Mouse (Mus musculus): ENCODE measurements at regions not wholly inside any gene's neighbourhood (a gene's known extent, or its start where the extent isn't known, plus 50 kb on each side); places are given as distances from the start of the nearest gene placed in this dataset.

GRCm38 (mm10) chr1:75937331-75937730 is 391.3 kb downstream of the Slc4a3 start:
- H3K36me3 ChIP-seq, result no peaks in the 10 kb centered on the region
- H3K4me1 ChIP-seq (replicated peaks), result no peaks in the 10 kb centered on the region
- DNase-seq (no peak), ATAC-seq (ENCODE audit: low read depth) (no peak)
- no peaks in the 10 kb centered on the region for H3K27me3 ChIP-seq
- H3K4me3 ChIP-seq (replicated peaks), result no peak overlapping the region
- no peak overlapping the region for H3K4me2 ChIP-seq
- H3K27ac ChIP-seq, result no peak overlapping the region
- 72% methylated on average over 5 of the region's 5 CpGs for WGBS (ENCODE audit: insufficient replicate concordance)
- no peaks in the 10 kb centered on the region for H3K9me3 ChIP-seq (replicated peaks)
- no peak overlapping the region for H3K9ac ChIP-seq

- Histone ChIP-seq H3K36me3 (no peaks in the 10 kb centered on the region), H3K9me3 (replicated peaks) (no peaks in the 10 kb centered on the region), H3K9ac (no peak overlapping the region), H3K4me1 (replicated peaks) (no peaks in the 10 kb centered on the region), H3K4me2 (no peak overlapping the region), H3K4me3 (replicated peaks) (no peak overlapping the region), H3K27me3 (no peaks in the 10 kb centered on the region), H3K27ac (no peak overlapping the region)
- no peak for ATAC-seq (ENCODE audit: low read depth)
- no peak for DNase-seq
- 72% methylated on average over 5 of the region's 5 CpGs for WGBS (ENCODE audit: insufficient replicate concordance)
Observed at GRCm38 (mm10) chr1:75946290-75946839, 400.3 kb downstream of the Slc4a3 start.

GRCm38 (mm10) chr1:75978203-75978986 is 432.3 kb downstream of the Slc4a3 start:
- WGBS (ENCODE audit: insufficient replicate concordance), result 58% methylated on average over 9 of the region's 9 CpGs
- H3K4me2 ChIP-seq, result no peak overlapping the region
- no peaks in the 10 kb centered on the region for H3K9me3 ChIP-seq (replicated peaks)

DNA sequence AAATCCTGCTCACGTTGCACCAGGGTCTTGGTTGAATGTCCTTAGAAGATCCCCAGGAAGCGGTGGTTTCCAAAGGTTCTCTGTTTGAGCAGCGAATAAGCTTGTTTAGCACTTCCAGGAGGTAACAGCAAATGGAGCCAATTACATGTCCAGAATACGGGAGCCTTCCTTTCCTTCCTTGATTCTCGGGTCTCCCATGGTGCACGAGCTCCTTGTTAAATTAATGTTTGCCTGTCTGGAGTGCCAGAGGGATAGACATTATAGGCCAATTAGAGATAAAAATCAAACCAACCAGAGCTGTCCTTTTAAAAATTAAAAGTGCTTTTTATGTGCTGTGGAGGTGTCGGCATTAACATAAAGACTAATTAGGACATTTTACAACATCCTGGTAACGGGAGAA is 437.0 kb downstream of the Slc4a3 start:
- Histone ChIP-seq H3K4me3 (replicated peaks) (no peak overlapping the region), H3K4me2 (no peak overlapping the region), H3K4me1 (replicated peaks) (no peaks in the 10 kb centered on the region), H3K27ac (no peak overlapping the region), H3K36me3 (no peaks in the 10 kb centered on the region), H3K9me3 (replicated peaks) (no peaks in the 10 kb centered on the region), H3K27me3 (no peaks in the 10 kb centered on the region), H3K9ac (no peak overlapping the region)
- 62% methylated on average over 8 of the region's 8 CpGs for WGBS (ENCODE audit: insufficient replicate concordance)
- ATAC-seq (ENCODE audit: low read depth), result no peak
- DNase-seq, result no peak

More at GRCm38 (mm10) chr1:75978203-75978986, 432.3 kb downstream of the Slc4a3 start:
- Histone ChIP-seq H3K36me3 (no peaks in the 10 kb centered on the region), H3K27me3 (no peaks in the 10 kb centered on the region), H3K4me1 (replicated peaks) (no peaks in the 10 kb centered on the region), H3K9ac (no peak overlapping the region), H3K4me3 (replicated peaks) (no peak overlapping the region), H3K27ac (no peak overlapping the region)
- no peak for DNase-seq
- ATAC-seq (ENCODE audit: low read depth), result no peak

DNA sequence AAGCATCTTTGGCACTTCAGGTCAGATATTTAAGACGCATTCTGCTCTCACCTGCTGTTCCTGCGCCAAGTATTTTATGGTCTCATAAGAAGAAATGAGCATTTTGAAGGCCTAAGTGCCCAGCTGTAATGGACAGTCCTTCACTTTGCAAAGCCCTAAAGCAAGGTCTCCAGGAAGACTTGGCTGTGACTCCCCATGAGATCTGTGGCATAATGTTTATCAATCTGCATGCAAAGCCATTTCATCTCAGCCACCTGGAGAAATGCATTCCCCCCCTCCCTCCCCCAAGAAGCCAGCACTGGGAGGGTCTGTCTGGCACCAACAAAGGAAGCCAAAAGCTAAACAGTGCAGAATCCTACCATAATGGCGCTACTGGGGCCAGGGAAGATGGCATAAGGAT is 437.4 kb downstream of the Slc4a3 start:
- no peak for ATAC-seq (ENCODE audit: low read depth)
- 71% methylated on average over 3 of the region's 3 CpGs for WGBS (ENCODE audit: insufficient replicate concordance)
- no peaks in the 10 kb centered on the region for H3K27me3 ChIP-seq
- no peak overlapping the region for H3K9ac ChIP-seq
- no peak overlapping the region for H3K4me2 ChIP-seq
- no peaks in the 10 kb centered on the region for H3K9me3 ChIP-seq (replicated peaks)
- no peak overlapping the region for H3K27ac ChIP-seq
- no peaks in the 10 kb centered on the region for H3K36me3 ChIP-seq
- no peak for DNase-seq
- H3K4me3 ChIP-seq (replicated peaks), result no peak overlapping the region
- H3K4me1 ChIP-seq (replicated peaks), result no peaks in the 10 kb centered on the region

GRCm38 (mm10) chr1:75988496-75988895 is 442.4 kb downstream of the Slc4a3 start:
- H3K9ac ChIP-seq, result no peak overlapping the region
- H3K27ac ChIP-seq, result no peak overlapping the region
- H3K4me2 ChIP-seq, result no peak overlapping the region
- no peaks in the 10 kb centered on the region for H3K36me3 ChIP-seq
- no peak overlapping the region for H3K4me3 ChIP-seq (replicated peaks)
- no peak for DNase-seq
- no peaks in the 10 kb centered on the region for H3K9me3 ChIP-seq (replicated peaks)
- WGBS (ENCODE audit: insufficient replicate concordance), result 63% methylated on average over 3 of the region's 3 CpGs
- no peak for ATAC-seq (ENCODE audit: low read depth)
- no peaks in the 10 kb centered on the region for H3K4me1 ChIP-seq (replicated peaks)
- H3K27me3 ChIP-seq, result no peaks in the 10 kb centered on the region

DNA sequence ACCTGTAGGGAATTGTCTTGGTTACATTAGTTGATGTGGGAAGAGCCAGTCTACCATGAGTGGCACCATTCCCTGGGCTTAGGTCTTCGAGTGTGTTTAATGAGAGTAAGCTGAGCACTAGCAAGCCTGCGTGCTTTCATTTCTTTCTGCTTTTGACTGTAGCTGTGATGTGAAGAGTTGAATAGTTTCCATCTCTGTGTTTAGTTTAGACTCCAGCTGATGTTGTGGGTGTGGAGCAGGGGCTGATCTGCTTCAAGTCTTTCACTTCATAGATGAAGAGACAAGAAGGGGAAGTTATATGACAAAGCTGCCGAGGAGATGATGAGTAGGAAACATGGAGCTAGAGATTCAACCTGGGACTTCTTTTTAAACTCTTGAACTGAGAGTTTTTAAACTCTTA is 446.0 kb downstream of the Slc4a3 start:
- H3K4me2 ChIP-seq, result no peak overlapping the region
- H3K9ac ChIP-seq, result no peak overlapping the region
- no peaks in the 10 kb centered on the region for H3K4me1 ChIP-seq (replicated peaks)
- ATAC-seq (ENCODE audit: low read depth), result no peak
- H3K36me3 ChIP-seq, result no peaks in the 10 kb centered on the region
- no peak overlapping the region for H3K4me3 ChIP-seq (replicated peaks)
- H3K27ac ChIP-seq, result no peak overlapping the region
- H3K9me3 ChIP-seq (replicated peaks), result no peaks in the 10 kb centered on the region
- 62% methylated on average over 3 of the region's 3 CpGs for WGBS (ENCODE audit: insufficient replicate concordance)
- H3K27me3 ChIP-seq, result no peaks in the 10 kb centered on the region
- no peak for DNase-seq

DNA sequence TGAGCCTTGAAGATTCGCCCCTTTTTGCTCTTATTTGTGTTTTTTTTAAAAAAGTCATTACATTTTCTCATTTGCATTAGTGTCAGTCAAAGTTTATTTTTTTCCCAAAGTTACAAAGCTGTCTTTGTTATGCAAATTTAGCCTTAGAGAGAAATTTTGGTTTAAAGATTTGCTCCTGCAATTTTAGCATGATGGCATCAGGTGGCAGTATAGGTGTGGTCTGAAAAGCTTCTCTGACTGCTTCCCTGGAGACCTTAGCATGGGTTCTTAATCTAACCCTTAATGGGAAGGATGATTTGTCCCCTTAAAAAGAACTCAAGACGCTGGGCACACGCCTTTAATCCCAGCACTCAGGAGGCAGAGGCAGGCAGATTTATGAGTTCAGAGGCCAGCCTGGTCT is 451.2 kb downstream of the Slc4a3 start:
- 41% methylated on average over 3 of the region's 3 CpGs for WGBS (ENCODE audit: insufficient replicate concordance)
- no peaks in the 10 kb centered on the region for H3K9me3 ChIP-seq (replicated peaks)
- H3K4me1 ChIP-seq (replicated peaks), result no peaks in the 10 kb centered on the region
- no peak for ATAC-seq (ENCODE audit: low read depth)
- no peak overlapping the region for H3K9ac ChIP-seq
- DNase-seq, result no peak
- no peak overlapping the region for H3K27ac ChIP-seq
- H3K4me3 ChIP-seq (replicated peaks), result no peak overlapping the region
- no peaks in the 10 kb centered on the region for H3K36me3 ChIP-seq
- H3K4me2 ChIP-seq, result no peak overlapping the region
- no peaks in the 10 kb centered on the region for H3K27me3 ChIP-seq

GRCm38 (mm10) chr1:76001124-76001523 is 455.1 kb downstream of the Slc4a3 start:
- Histone ChIP-seq H3K4me3 (replicated peaks) (no peak overlapping the region), H3K4me1 (replicated peaks) (no peaks in the 10 kb centered on the region), H3K27ac (no peak overlapping the region), H3K9ac (no peak overlapping the region), H3K9me3 (replicated peaks) (0 out of 2 replicates have a peak, but pooled peaks cover 2% of the 10 kb centered on the region), H3K4me2 (no peak overlapping the region), H3K36me3 (no peaks in the 10 kb centered on the region), H3K27me3 (no peaks in the 10 kb centered on the region)
- DNase-seq, result no peak
- no peak for ATAC-seq (ENCODE audit: low read depth)
- WGBS (ENCODE audit: insufficient replicate concordance), result 71% methylated on average over 9 of the region's 9 CpGs

- WGBS (ENCODE audit: insufficient replicate concordance), result 11% methylated on average over 3 of the region's 3 CpGs
- DNase-seq, result no peak
- H3K4me3 ChIP-seq (replicated peaks), result no peak overlapping the region
Observed at GRCm38 (mm10) chr1:76009601-76010000, 463.5 kb downstream of the Slc4a3 start.

GRCm38 (mm10) chr1:76010212-76010800 is 464.2 kb downstream of the Slc4a3 start:
- ATAC-seq (ENCODE audit: low read depth) (no peak), DNase-seq (no peak)
- no peaks in the 10 kb centered on the region for H3K27me3 ChIP-seq
- H3K4me2 ChIP-seq, result no peak overlapping the region
- no peak overlapping the region for H3K4me3 ChIP-seq (replicated peaks)
- WGBS (ENCODE audit: insufficient replicate concordance), result 19% methylated on average over 4 of the region's 4 CpGs
- 0 out of 2 replicates have a peak, but pooled peaks cover 5% of the 10 kb centered on the region for H3K4me1 ChIP-seq (replicated peaks)
- no peak overlapping the region for H3K27ac ChIP-seq
- no peak overlapping the region for H3K9ac ChIP-seq
- H3K9me3 ChIP-seq (replicated peaks), result 0 out of 2 replicates have a peak, but pooled peaks cover 2% of the 10 kb centered on the region
- no peaks in the 10 kb centered on the region for H3K36me3 ChIP-seq

More at GRCm38 (mm10) chr1:76009601-76010000, 463.5 kb downstream of the Slc4a3 start:
- Histone ChIP-seq H3K27ac (no peak overlapping the region), H3K4me2 (no peak overlapping the region), H3K36me3 (no peaks in the 10 kb centered on the region), H3K9ac (no peak overlapping the region), H3K27me3 (no peaks in the 10 kb centered on the region), H3K4me1 (replicated peaks) (0 out of 2 replicates have a peak, but pooled peaks cover 5% of the 10 kb centered on the region), H3K9me3 (replicated peaks) (0 out of 2 replicates have a peak, but pooled peaks cover 2% of the 10 kb centered on the region)
- no peak for ATAC-seq (ENCODE audit: low read depth)

Data from liver, embryonic 13.5 days (tissue).